In the genomic region with DNA sequence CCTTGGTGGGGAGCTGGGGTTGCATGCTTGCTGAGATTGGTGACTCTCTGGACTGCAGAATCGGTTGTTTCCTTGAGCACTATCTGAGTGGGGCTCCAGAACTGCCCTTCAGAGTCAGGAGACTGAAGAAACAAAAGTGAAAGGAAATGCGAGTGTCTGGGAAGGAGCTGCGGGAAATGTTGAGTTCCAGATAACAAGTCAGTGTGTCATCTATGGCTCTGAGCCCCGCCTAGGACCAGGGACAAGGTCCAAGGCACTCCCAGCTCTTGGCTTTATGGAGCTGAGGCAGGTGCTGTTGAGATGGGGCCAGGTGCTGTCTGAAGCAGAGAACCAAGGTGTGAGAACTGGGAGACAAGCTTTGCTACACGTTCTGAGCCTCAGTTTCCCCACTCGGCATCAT, we compare ENCODE assay signal across 1 mouse cellular context.
TF ChIP-seq lines count a peak whose summit lies in the region.

No protein-coding gene starts in this region.

TF ChIP-seq in C2C12, 6 proteins besides CTCF, POLR2A, EP300 and RAD21 (continued from another document):
- no peak for TF ChIP-seq MYOD1 (IDR thresholded peaks at IDR 0.05; ENCODE audit: control insufficient read depth, insufficient read length, low read depth)
TF ChIP-seq in C2C12: peak in this region for 0.
